ENCODE assay signal across 21 mouse cellular contexts in the genomic region with DNA sequence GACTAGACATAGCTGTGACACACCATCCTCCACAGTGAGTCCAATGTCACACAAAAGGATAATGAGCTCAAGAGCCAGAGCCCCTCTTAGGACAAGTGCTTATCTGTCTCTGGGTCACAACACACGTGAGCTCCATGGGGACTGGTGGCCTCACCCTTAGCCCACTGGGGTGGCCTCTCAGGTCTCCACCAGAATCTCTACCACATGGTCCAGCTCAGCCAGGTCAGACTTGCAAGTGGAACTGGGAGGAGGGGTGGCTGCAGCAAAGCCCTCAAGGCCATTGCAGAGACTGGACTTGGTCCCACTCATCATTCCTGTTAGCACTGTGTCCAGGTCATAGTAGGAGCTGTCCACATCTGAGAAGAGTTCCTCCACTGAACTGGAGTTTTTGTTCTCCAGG. TPM values are rescaled to one million over a fixed set of nuclear protein-coding genes. Genes with fewer than 3 reads are reported as not detected.
A peak's percentile ranks its signal among the peaks of the same experiment; 100 is the strongest.
DNase-seq lines count a peak whose midpoint lies in the region; ATAC-seq and TF ChIP-seq lines count a peak whose summit lies in the region.
"Had no signal": no experiment of that assay in that cellular context is flagged by ENCODE, and none has a peak within 500 bp of the region (broad histone marks: within the 10 kb centered on the region; RNA-seq: fewer than 3 reads in every experiment).

No protein-coding gene starts in this region.

- peaks cover 85% of the 10 kb centered on the region for H3K36me3 ChIP-seq in heart, embryonic 10.5 days
- peaks cover 20% of the 10 kb centered on the region for H3K36me3 ChIP-seq in hindbrain, embryonic 16.5 days (ENCODE audit: control insufficient read depth, insufficient read depth, low read length)
- H3K36me3 ChIP-seq in hindbrain, embryonic 10.5 days = peaks cover 99% of the 10 kb centered on the region
- peaks cover 38% of the 10 kb centered on the region for H3K36me3 ChIP-seq in thymus, adult 2 months (ENCODE audit: control insufficient read depth, insufficient read depth, low read length)
- H3K36me3 ChIP-seq in forebrain, embryonic 12.5 days (replicated peaks) = peaks cover 88% of the 10 kb centered on the region

- 33% methylated on average over 1 of the region's 1 CpGs for WGBS in heart, embryonic 10.5 days
- 61% methylated on average over 1 of the region's 1 CpGs for WGBS in hindbrain, embryonic 16.5 days
- WGBS in hindbrain, embryonic 10.5 days = 84% methylated on average over 1 of the region's 1 CpGs
- WGBS in thymus, adult 2 months = 91% methylated on average over 1 of the region's 1 CpGs
- WGBS in forebrain, embryonic 12.5 days = 43% methylated on average over 1 of the region's 1 CpGs

- no peak for TF ChIP-seq POLR2A in thymus, adult 2 months (IDR thresholded peaks at IDR 0.05; ENCODE audit: control insufficient read depth, extremely low read depth, insufficient read depth, low read length, poor library complexity)

- ATAC-seq in hindbrain, embryonic 16.5 days = 0 out of 2 replicates have a peak, but pooled peaks have one; percentile 28
- no peak for ATAC-seq in forebrain, embryonic 12.5 days (ENCODE audit: low FRiP score)
- ATAC-seq: midbrain, embryonic 15.5 days had no signal

- no peaks in the 10 kb centered on the region for H3K9me3 ChIP-seq in heart, embryonic 10.5 days
- H3K9me3 ChIP-seq in hindbrain, embryonic 16.5 days (ENCODE audit: control insufficient read depth, low read length) = no peaks in the 10 kb centered on the region
- H3K9me3 ChIP-seq in hindbrain, embryonic 10.5 days = no peaks in the 10 kb centered on the region
- no peaks in the 10 kb centered on the region for H3K9me3 ChIP-seq in forebrain, embryonic 12.5 days
- H3K9me3 ChIP-seq: embryonic facial prominence, embryonic 15.5 days; forebrain, embryonic 10.5 days; kidney, embryonic 15.5 days; megakaryocyte, embryonic 14.5 days; midbrain, embryonic 15.5 days had no signal

- no peak overlapping the region for H3K4me2 ChIP-seq in hindbrain, embryonic 16.5 days (ENCODE audit: low read length)
- no peak overlapping the region for H3K4me2 ChIP-seq in forebrain, embryonic 12.5 days
- H3K4me2 ChIP-seq: embryonic facial prominence, embryonic 15.5 days; kidney, embryonic 15.5 days; midbrain, embryonic 15.5 days had no signal

- peak overlapping the region; percentile 22; the same call in 1 of the 2 replicates for H3K4me3 ChIP-seq in heart, embryonic 10.5 days
- H3K4me3 ChIP-seq in hindbrain, embryonic 16.5 days (ENCODE audit: low read length) = no peak overlapping the region
- H3K4me3 ChIP-seq in hindbrain, embryonic 10.5 days = no peak overlapping the region
- H3K4me3 ChIP-seq in thymus, adult 2 months (ENCODE audit: control insufficient read depth, insufficient read depth, low read length) = no peak overlapping the region
- H3K4me3 ChIP-seq in forebrain, embryonic 12.5 days (replicated peaks) = no peak overlapping the region
- H3K4me3 ChIP-seq: embryonic facial prominence, embryonic 15.5 days; forebrain, embryonic 10.5 days; kidney, embryonic 15.5 days; midbrain, embryonic 15.5 days had no signal

- no peaks in the 10 kb centered on the region for H3K27me3 ChIP-seq in heart, embryonic 10.5 days (ENCODE audit: insufficient read depth, poor library complexity, severe bottlenecking)
- H3K27me3 ChIP-seq in hindbrain, embryonic 16.5 days (replicated peaks; ENCODE audit: control insufficient read depth, insufficient read depth, low read length) = no peaks in the 10 kb centered on the region
- no peaks in the 10 kb centered on the region for H3K27me3 ChIP-seq in hindbrain, embryonic 10.5 days (ENCODE audit: insufficient read depth, poor library complexity, severe bottlenecking)
- no peaks in the 10 kb centered on the region for H3K27me3 ChIP-seq in thymus, adult 2 months (ENCODE audit: control insufficient read depth, insufficient read depth, low read length)
- H3K27me3 ChIP-seq in forebrain, embryonic 12.5 days = no peaks in the 10 kb centered on the region
- H3K27me3 ChIP-seq: embryonic facial prominence, embryonic 15.5 days; kidney, embryonic 15.5 days; megakaryocyte, embryonic 14.5 days; midbrain, embryonic 15.5 days had no signal

- DNase-seq in heart, embryonic 10.5 days (ENCODE audit: low spot score) = no peak
- DNase-seq in heart, postnatal 10 days = no peak
- no peak for DNase-seq in hindbrain, embryonic 10.5 days (ENCODE audit: low spot score)
- DNase-seq in thymus, adult 2 months = no peak
- no peak for DNase-seq in thymus, postnatal 4 days
- DNase-seq: cerebellum, adult 18-20 months; lung, postnatal 10 days; right cerebral cortex, adult 18-20 months; thymus, adult 18-20 months had no signal

- intact Hi-C loops in heart, postnatal 10 days (cut with DNase I) = no loop called here

- peak overlapping the region; percentile 49 for H3K27ac ChIP-seq in heart, embryonic 10.5 days
- H3K27ac ChIP-seq in hindbrain, embryonic 16.5 days (ENCODE audit: low read depth, low read length) = no peak overlapping the region
- no peak overlapping the region for H3K27ac ChIP-seq in hindbrain, embryonic 10.5 days
- peak overlapping the region; percentile 73; the same call in 1 of the 2 replicates for H3K27ac ChIP-seq in thymus, adult 2 months (ENCODE audit: control insufficient read depth, insufficient read depth, low read length)
- H3K27ac ChIP-seq in forebrain, embryonic 12.5 days = no peak overlapping the region
- H3K27ac ChIP-seq: embryonic facial prominence, embryonic 15.5 days; forebrain, embryonic 10.5 days; kidney, embryonic 15.5 days; liver, embryonic 14.5 days; midbrain, embryonic 15.5 days had no signal

- peaks cover 49% of the 10 kb centered on the region for H3K4me1 ChIP-seq in heart, embryonic 10.5 days
- peaks cover 4% of the 10 kb centered on the region for H3K4me1 ChIP-seq in hindbrain, embryonic 16.5 days (ENCODE audit: control insufficient read depth, insufficient read depth, low read depth, low read length)
- peaks cover 27% of the 10 kb centered on the region for H3K4me1 ChIP-seq in hindbrain, embryonic 10.5 days (replicated peaks)
- H3K4me1 ChIP-seq in thymus, adult 2 months (replicated peaks; ENCODE audit: control insufficient read depth, insufficient read depth, low read length) = peaks cover 36% of the 10 kb centered on the region
- H3K4me1 ChIP-seq in forebrain, embryonic 12.5 days = peaks cover 35% of the 10 kb centered on the region

- no peak overlapping the region for H3K9ac ChIP-seq in hindbrain, embryonic 16.5 days (ENCODE audit: low read depth, low read length)
- no peak overlapping the region for H3K9ac ChIP-seq in forebrain, embryonic 12.5 days
- H3K9ac ChIP-seq: embryonic facial prominence, embryonic 15.5 days; kidney, embryonic 15.5 days; liver, embryonic 14.5 days; midbrain, embryonic 15.5 days had no signal

- TF ChIP-seq CTCF in thymus, adult 2 months (IDR thresholded peaks at IDR 0.05; ENCODE audit: borderline replicate concordance, control insufficient read depth, extremely low read depth, insufficient read depth, low read length, poor library complexity) = no peak

RNA-seq across cellular contexts. Expression of a gene that starts 8.0 kb away (rescaled TPM):
- 66.5 and 98.2 TPM in 2 replicates for polyA plus RNA-seq in heart, embryonic 10.5 days (2016; fragmentation: Nextera tagmentation; extraction: Ambion mirVana)
- total RNA-seq in heart, postnatal 10 days (2021) = 10 to 100 TPM; 13.7 to 16.6 TPM
- 31.3 and 36.7 TPM in 2 replicates for polyA plus RNA-seq in hindbrain, embryonic 16.5 days (2015; fragmentation: Nextera tagmentation; extraction: Ambion mirVana)
- 176 and 179 TPM in 2 replicates for polyA plus RNA-seq in hindbrain, embryonic 10.5 days (2016; fragmentation: Nextera tagmentation; extraction: Ambion mirVana)
- polyA plus RNA-seq in thymus, adult 2 months (2012; rRNA removed) = 124 and 126 TPM in 2 replicates
- 144 and 149 TPM in 2 replicates for polyA plus RNA-seq in forebrain, embryonic 12.5 days (2016; fragmentation: Nextera tagmentation; extraction: Ambion mirVana)

RNA-seq across cellular contexts. Expression of a gene that starts 12.5 kb away (rescaled TPM):
- 13.0 and 14.9 TPM in 2 replicates for polyA plus RNA-seq in heart, embryonic 10.5 days (2016; fragmentation: Nextera tagmentation; extraction: Ambion mirVana)
- total RNA-seq in heart, postnatal 10 days (2021) = 1 to 10 TPM; 2.4 to 3.1 TPM
- polyA plus RNA-seq in hindbrain, embryonic 16.5 days (2015; fragmentation: Nextera tagmentation; extraction: Ambion mirVana) = 21.7 and 24.2 TPM in 2 replicates
- polyA plus RNA-seq in hindbrain, embryonic 10.5 days (2016; fragmentation: Nextera tagmentation; extraction: Ambion mirVana) = 15.5 and 17.2 TPM in 2 replicates
- 2.8 and 2.9 TPM in 2 replicates for polyA plus RNA-seq in thymus, adult 2 months (2012; rRNA removed)
- 13.7 and 15.6 TPM in 2 replicates for polyA plus RNA-seq in forebrain, embryonic 12.5 days (2016; fragmentation: Nextera tagmentation; extraction: Ambion mirVana)

RNA-seq across cellular contexts. Expression of a gene that starts 18.8 kb away (rescaled TPM):
- 0.53 and 0.71 TPM in 2 replicates for polyA plus RNA-seq in heart, embryonic 10.5 days (2016; fragmentation: Nextera tagmentation; extraction: Ambion mirVana)
- 10 to 100 TPM; 13.6 to 17.4 TPM for total RNA-seq in heart, postnatal 10 days (2021)
- 3.4 and 3.7 TPM in 2 replicates for polyA plus RNA-seq in hindbrain, embryonic 16.5 days (2015; fragmentation: Nextera tagmentation; extraction: Ambion mirVana)
- polyA plus RNA-seq in hindbrain, embryonic 10.5 days (2016; fragmentation: Nextera tagmentation; extraction: Ambion mirVana) = 0.16 and 0.37 TPM in 2 replicates
- polyA plus RNA-seq in thymus, adult 2 months (2012; rRNA removed) = 3.3 and 4.0 TPM in 2 replicates
- 0.05 and 0.19 TPM in 2 replicates for polyA plus RNA-seq in forebrain, embryonic 12.5 days (2016; fragmentation: Nextera tagmentation; extraction: Ambion mirVana)
- total RNA-seq: common myeloid progenitor, adult 5-6 weeks; neutrophil, adult 5-6 weeks had no signal

RNA-seq across cellular contexts. Expression of a gene that starts 46.8 kb away (rescaled TPM):
- polyA plus RNA-seq in heart, embryonic 10.5 days (2016; fragmentation: Nextera tagmentation; extraction: Ambion mirVana) = 0.11 TPM in 1 of 2 replicates, not detected in the other
- total RNA-seq in heart, postnatal 10 days (2021) = under 1 TPM; 0.17 to 0.19 TPM
- polyA plus RNA-seq in hindbrain, embryonic 16.5 days (2015; fragmentation: Nextera tagmentation; extraction: Ambion mirVana) = 0.08 TPM in 1 of 2 replicates, not detected in the other
- polyA plus RNA-seq in hindbrain, embryonic 10.5 days (2016; fragmentation: Nextera tagmentation; extraction: Ambion mirVana) = 0.06 and 0.08 TPM in 2 replicates
- polyA plus RNA-seq in thymus, adult 2 months (2012; rRNA removed) = 256 and 265 TPM in 2 replicates
- polyA plus RNA-seq in forebrain, embryonic 12.5 days (2016; fragmentation: Nextera tagmentation; extraction: Ambion mirVana) = not detected in 2 replicates
- total RNA-seq: gastrocnemius, adult 8-10 months; left cerebral cortex, postnatal 14 days had no signal

Comparison
In these comparisons a context has a peak if more than half of its experiments do, and no peak if none do; other contexts are left out.
1. H3K27ac ChIP-seq: peak in heart, embryonic 10.5 days (single experiment) and thymus, adult 2 months (single experiment); none in hindbrain, embryonic 16.5 days (single experiment), hindbrain, embryonic 10.5 days (single experiment) and forebrain, embryonic 12.5 days (single experiment).